Mouse (Mus musculus): ENCODE data around the gene Gm14743.
"Not testable (repeated sequence)": the region's sequence is repeated elsewhere in the genome, so short reads cannot be mapped to it uniquely, and the experiment has no call there.

The Gm14743 gene

GRCm38 (mm10) chrX:78245821-78246220, at the start of gene Gm14743:
Gm14743 (minus strand) TSS chrX:78245921.
- DNase-seq (ENCODE audit: low spot score in 2 of 2): not testable (repeated sequence)

- no peak for DNase-seq (ENCODE audit: low spot score in 2 of 2)
These were observed 42.9 kb downstream of the Gm14743 start for GRCm38 (mm10) chrX:78202829-78203228.

GRCm38 (mm10) chrX:78202220-78202619, 43.5 kb downstream of the Gm14743 start:
- DNase-seq (ENCODE audit: low spot score in 2 of 2): not testable (repeated sequence)

Data from right cerebral cortex, postnatal 36 days (tissue).